Mouse (Mus musculus) kidney, postnatal 4 days (tissue): ENCODE measurements around the gene Nwd1.
"Not testable (repeated sequence)": the region's sequence is repeated elsewhere in the genome, so short reads cannot be mapped to it uniquely, and the experiment has no call there.

ENCODE experiments used
- DNase-seq, 2 experiments: peaks; one replicate each; pipeline ENCODE4 v3.0.0; 2021; ENCODE audit warnings: mixed read lengths in 2 of 2

Gene Nwd1

GRCm38 (mm10) chr8:72646060-72646767, at the start of gene Nwd1:
Nwd1 (plus strand) TSS chr8:72646711.
- peak; percentile 65 to 75 for DNase-seq

DNA sequence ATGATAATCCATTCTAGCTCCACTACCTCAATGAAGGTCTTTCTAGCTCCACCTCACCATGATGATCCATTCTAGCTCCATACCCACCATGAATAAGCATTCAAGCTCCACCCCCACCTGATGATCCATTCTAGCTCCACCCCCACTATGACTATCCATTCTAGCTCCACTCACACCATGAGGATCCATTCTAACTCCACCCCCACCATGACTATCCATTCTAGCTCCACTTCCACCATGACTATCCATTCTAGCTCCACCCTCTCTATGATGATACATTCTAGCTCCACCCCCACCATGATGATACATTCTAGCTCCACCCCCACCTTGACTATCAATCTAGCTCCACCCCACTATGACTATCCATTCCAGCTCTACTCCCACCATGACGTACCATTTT, 3.6 kb upstream of the Nwd1 start:
- DNase-seq, result no peak

- DNase-seq, result peak; percentile 28
Observed at GRCm38 (mm10) chr8:72644601-72645000, 1.9 kb upstream of the Nwd1 start.

GRCm38 (mm10) chr8:72646768-72647143, 245 bp downstream of the Nwd1 start:
- no peak for DNase-seq

DNA sequence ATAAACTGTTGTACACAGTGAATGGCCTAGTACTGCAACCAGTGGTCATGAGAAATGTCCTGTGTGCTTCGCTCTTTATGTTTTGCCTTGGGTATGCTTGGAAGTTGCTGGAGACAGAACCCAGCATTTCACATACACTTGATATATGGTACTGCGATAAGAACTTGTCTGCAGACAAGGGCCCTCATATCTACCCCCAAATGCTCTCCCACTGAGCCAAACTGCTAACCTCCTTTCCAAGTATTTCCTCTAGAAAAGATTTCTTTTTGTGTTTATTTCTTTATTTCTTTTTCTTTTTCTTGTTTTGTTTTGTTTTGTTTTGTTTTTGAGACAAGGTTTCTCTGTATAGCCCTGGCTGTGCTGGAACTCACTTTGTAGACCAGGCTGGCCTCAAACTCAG, 4.2 kb downstream of the Nwd1 start:
- DNase-seq, result no peak

DNA sequence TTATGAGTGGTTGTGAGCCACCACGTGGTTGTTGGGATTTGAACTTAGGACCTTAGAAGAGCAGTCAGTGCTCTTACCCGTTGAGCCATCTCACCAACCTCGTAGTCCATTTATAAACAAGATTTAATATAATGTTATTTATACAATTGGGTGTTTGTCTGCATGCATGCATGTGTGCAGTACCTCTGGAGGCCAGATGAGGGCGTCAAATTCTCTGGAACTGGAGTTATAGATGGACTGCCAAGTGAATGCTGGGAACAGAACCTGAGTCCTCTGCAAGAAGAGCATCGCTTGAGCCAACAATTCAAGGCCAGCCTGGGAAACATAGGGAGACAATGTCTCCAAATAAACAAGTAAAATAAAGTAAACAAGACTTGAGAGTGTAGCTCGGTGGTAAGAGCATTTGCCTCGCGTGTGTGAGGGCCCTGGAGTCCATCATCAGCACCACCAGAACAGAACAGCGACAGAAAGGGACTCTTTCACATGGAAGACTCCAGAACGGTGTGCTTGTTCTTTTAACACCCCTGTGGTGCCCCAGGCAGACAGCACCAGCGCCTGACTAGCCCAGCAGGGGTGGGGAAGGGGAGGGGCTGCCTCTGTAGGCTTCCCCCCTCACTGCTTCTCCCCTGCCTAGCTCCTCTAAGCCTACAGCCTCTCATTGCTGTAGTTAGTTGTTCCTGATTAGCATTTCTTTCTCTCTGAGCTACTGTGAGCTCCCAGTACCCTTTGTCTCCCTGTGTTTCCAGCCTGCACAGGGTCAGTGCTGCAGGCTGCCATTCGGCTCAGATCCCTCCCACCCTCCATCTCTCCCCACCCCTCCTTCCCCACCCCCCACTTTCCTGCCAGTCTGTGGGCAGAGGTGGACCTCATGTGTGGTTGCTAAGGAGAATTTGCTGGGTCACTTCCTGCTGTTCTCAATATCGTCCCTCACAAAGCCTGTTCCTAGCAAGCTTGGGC, 8.3 kb downstream of the Nwd1 start:
- DNase-seq, result peak; percentile 46 to 57

- no peak for DNase-seq
Observed at GRCm38 (mm10) chr8:72655522-72655912, 9.0 kb downstream of the Nwd1 start.

DNA sequence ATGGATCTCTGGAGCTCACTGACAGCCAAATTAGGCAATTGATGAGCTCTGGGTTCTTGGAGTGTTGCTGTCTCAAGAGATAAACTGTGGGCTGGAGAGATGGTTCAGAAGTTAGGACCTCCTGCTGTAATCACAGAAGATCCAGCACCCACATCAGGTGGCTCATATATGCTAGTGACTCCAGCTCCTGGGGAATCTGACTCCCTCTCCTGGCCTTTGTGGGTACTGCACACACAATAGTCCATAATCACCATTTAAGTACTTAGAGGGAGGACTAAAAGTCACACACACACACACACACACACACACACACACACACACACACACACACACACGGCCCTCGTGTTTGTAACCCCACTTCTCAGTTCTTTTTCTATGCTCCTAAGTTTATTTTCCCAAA, 13.5 kb downstream of the Nwd1 start:
- DNase-seq, result no peak

DNA sequence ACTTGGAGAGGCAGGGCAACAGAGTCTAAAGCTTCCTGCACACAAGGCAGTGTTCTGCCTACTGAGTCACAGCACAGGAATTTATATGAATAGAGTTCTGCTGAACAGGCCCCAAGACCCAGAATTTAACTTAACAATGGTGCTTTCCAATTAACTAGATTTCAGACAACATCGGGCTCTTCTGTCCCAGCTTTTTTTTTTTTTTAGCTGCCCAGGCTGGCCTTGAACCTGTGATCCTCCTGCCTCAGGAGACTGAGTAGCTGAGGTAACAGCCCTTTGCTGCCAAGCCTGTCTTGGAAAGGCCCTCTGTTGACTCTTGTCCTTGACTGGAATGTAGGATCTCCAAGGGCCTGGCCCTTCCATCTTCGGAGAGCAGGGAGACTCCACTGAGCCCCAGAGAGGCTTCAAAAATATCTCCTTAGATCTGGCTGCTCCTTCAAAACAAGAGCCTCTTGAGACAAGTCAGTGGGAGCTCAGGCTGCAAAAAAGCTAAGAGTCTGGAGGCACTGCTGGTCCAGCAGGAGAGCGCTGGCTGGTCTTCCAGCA, 17.7 kb downstream of the Nwd1 start:
- DNase-seq, result no peak

DNA sequence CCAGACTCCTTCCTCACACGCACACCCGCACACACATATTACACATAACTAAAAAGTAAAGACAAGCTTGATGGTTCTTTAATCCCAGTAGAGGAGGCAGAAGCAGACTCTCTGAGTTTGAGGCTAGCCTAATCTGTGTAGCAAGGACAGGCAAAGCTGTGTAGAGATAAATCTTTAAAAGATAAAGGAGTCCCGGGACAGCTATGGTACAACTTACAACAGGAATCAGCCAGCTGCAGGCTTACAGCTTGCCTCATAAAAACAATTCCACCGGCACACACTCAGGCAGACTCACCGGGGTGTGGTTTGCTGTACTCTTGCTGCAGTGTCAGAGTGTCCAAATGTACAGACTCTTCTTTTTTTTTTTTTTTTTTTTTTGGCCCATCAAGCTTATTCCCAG, 18.2 kb downstream of the Nwd1 start:
- DNase-seq, result no peak

DNA sequence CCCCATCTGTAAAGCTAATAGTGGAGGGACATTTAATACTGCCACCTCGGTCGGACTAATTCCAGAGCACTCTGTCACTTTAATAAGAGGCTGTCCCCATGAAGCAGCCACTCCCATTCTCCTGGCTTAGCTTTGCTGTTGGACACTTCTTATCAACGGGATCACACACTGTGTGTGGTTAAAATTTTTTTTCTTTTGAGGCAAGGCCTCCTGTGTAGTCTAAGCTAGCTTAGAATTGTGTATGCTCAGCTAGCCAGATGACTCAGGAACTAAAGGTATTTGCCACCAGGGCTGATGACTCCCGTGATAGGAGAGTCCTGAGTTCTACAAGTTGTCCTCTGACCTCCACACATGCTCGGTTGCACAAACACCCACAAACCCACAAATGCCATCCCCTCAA, 18.9 kb downstream of the Nwd1 start:
- DNase-seq, result no peak

GRCm38 (mm10) chr8:72668925-72669324, 22.4 kb downstream of the Nwd1 start:
- no peak for DNase-seq

DNA sequence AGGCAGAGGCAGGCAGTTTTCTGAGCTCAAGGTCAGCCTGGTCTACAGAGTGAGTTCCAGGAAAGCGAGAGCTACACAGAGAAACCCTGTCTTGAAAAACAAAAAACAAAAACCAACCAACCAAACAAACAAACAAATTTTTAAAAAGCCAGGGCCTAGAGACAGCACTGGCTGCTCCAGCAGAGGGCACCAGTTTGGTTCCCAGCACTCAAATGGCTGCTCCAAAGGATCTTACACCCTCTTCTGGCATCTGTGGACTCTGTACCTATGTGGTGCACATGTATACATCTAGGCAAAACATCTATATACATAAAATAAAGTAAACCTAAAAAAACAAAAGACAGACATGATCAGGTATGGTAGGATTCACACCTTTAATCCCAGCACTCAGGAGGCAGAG, 26.3 kb downstream of the Nwd1 start:
- no peak for DNase-seq

DNA sequence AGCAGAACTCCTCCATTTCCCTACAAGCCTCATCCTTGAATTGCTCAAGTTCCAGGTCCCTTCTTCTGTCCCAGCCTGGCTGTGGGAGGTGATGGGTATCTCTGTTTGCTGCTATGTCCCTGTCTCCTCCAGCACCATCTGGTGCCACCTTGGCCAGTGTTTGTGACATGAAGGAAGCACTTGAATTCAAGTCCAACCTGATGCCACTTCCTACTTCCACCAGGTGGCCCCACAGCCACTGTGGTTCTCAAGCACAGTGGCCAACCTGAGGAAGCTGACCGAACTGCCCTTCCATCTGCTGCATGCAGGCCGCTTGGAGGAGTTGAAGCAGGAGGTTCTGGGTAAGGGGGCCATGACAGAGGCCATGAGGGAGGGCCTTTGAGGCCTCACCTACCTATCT, 27.7 kb downstream of the Nwd1 start:
- DNase-seq, result no peak

DNA sequence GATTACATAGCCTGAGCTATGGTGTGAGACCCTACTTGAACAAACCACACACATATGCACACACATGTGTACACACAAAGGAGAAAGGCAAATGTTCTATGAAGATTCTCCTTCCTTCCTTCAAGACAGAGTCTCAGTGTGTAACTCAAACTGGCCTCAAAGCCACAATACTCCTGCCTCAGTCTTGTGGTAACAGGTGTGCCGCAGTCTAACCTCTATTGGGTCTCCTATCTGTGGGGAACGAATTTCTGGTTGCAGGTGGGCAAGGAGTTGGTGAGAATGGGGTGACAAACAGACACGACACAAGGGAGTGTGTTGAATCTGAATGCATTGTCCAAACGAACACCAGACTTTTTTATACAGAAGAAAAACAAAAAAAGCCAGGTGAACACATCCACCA, 29.9 kb downstream of the Nwd1 start:
- DNase-seq, result no peak

GRCm38 (mm10) chr8:72676844-72677243, 30.3 kb downstream of the Nwd1 start:
- DNase-seq, result not testable (repeated sequence)

DNA sequence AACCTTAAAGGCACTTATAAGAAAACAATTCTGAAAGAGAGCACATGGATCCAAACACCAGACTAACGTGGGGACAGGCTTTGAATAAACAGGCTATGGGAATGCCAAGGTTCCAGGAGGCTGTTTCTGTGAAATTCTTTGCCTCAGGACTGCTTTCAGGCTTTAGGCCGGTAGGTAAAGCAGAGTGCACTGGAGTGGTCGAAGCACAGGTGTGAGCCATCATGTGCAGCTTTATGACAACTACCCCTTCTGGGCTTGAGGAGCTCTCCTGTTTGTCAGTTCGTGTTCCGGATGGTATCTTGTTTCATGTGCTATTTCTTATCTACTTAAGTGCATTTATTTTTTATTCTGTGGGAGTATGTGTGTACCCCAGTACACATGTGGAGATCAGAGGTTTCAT, 30.8 kb downstream of the Nwd1 start:
- DNase-seq, result no peak

GRCm38 (mm10) chr8:72680133-72680532, 33.6 kb downstream of the Nwd1 start:
- peak; percentile 77 to 81 for DNase-seq

- no peak for DNase-seq
Observed at GRCm38 (mm10) chr8:72682051-72682687, 35.7 kb downstream of the Nwd1 start.

- peak in 1 of 2 experiments; percentile 6 for DNase-seq
Observed at GRCm38 (mm10) chr8:72683010-72683521, 36.6 kb downstream of the Nwd1 start.

GRCm38 (mm10) chr8:72683572-72684099, 37.1 kb downstream of the Nwd1 start:
- DNase-seq, result not testable (repeated sequence)

- no peak for DNase-seq
Observed at GRCm38 (mm10) chr8:72698349-72698926, 51.9 kb downstream of the Nwd1 start.
